Mouse (Mus musculus): ENCODE measurements around the gene Opcml.

Opcml gene

GRCm38 (mm10) chr9:27790725-27791638 lies at the start of gene Opcml:
Opcml (plus strand) TSS chr9:27790775.
- CTCF ChIA-PET: no interaction called here

- CTCF ChIA-PET: no interaction called here
Measured at GRCm38 (mm10) chr9:27758709-27759108, 31.9 kb upstream of the Opcml start.

- CTCF ChIA-PET: no interaction called here
Measured at GRCm38 (mm10) chr9:27761196-27761595, 29.4 kb upstream of the Opcml start.

- CTCF ChIA-PET: no interaction called here
Measured at GRCm38 (mm10) chr9:27766446-27766845, 24.1 kb upstream of the Opcml start.

GRCm38 (mm10) chr9:27767196-27767900 lies 23.2 kb upstream of the Opcml start:
- CTCF ChIA-PET: no interaction called here

GRCm38 (mm10) chr9:27768788-27769187 lies 21.8 kb upstream of the Opcml start:
- CTCF ChIA-PET: no interaction called here

GRCm38 (mm10) chr9:27781291-27781993 lies 9.1 kb upstream of the Opcml start:
- CTCF ChIA-PET: no interaction called here

- CTCF ChIA-PET: no interaction called here
Measured at GRCm38 (mm10) chr9:27781994-27782337, 8.6 kb upstream of the Opcml start.

- CTCF ChIA-PET: no interaction called here
Measured at GRCm38 (mm10) chr9:27791639-27791966, 1.0 kb downstream of the Opcml start.

- CTCF ChIA-PET: no interaction called here
Measured at GRCm38 (mm10) chr9:27792226-27792625, 1.7 kb downstream of the Opcml start.

GRCm38 (mm10) chr9:27792994-27793393 lies 2.4 kb downstream of the Opcml start:
- CTCF ChIA-PET: no interaction called here

GRCm38 (mm10) chr9:27796535-27796934 lies 6.0 kb downstream of the Opcml start:
- CTCF ChIA-PET: no interaction called here

- CTCF ChIA-PET: no interaction called here
Measured at GRCm38 (mm10) chr9:27800992-27801391, 10.4 kb downstream of the Opcml start.

GRCm38 (mm10) chr9:27801807-27802206 lies 11.2 kb downstream of the Opcml start:
- CTCF ChIA-PET: no interaction called here

- CTCF ChIA-PET: no interaction called here
Measured at GRCm38 (mm10) chr9:27802379-27802778, 11.8 kb downstream of the Opcml start.

GRCm38 (mm10) chr9:27804461-27804860 lies 13.9 kb downstream of the Opcml start:
- CTCF ChIA-PET: no interaction called here

GRCm38 (mm10) chr9:27809741-27810140 lies 19.2 kb downstream of the Opcml start:
- CTCF ChIA-PET: no interaction called here

- CTCF ChIA-PET: no interaction called here
Measured at GRCm38 (mm10) chr9:27813207-27813790, 22.7 kb downstream of the Opcml start.

GRCm38 (mm10) chr9:27814161-27814560 lies 23.6 kb downstream of the Opcml start:
- CTCF ChIA-PET: no interaction called here

GRCm38 (mm10) chr9:27821197-27821596 lies 30.6 kb downstream of the Opcml start:
- CTCF ChIA-PET: no interaction called here

GRCm38 (mm10) chr9:27822681-27823080 lies 32.1 kb downstream of the Opcml start:
- CTCF ChIA-PET: no interaction called here

- CTCF ChIA-PET: no interaction called here
Measured at GRCm38 (mm10) chr9:27824424-27824823, 33.8 kb downstream of the Opcml start.

- CTCF ChIA-PET: no interaction called here
Measured at GRCm38 (mm10) chr9:27830519-27830918, 39.9 kb downstream of the Opcml start.
